Mouse (Mus musculus) heart, postnatal 14 days (tissue): ENCODE measurements at regions not wholly inside any gene's neighbourhood (a gene's known extent, or its start where the extent isn't known, plus 50 kb on each side); places are given as distances from the start of the nearest gene placed in this dataset.
A peak's percentile ranks its signal among the peaks of the same experiment; 100 is the strongest.

Experiments
- DNase-seq, 2 experiments: peaks; one replicate each; pipeline ENCODE4 v3.0.0; 2021 to 2022
- intact Hi-C: fragments of 180-260 bp; cut with DNase I; formaldehyde crosslinking; loops from one replicate; pipeline ENCODE4 v1.15.1; 2025

GRCm38 (mm10) chr3:10697698-10698452, 362.4 kb upstream of the Gm38303 start:
- DNase-seq: no peak
- intact Hi-C loops: no loop called here

- no peak for DNase-seq
- intact Hi-C loops: no loop called here
These were observed 350.0 kb upstream of the Gm38303 start for GRCm38 (mm10) chr3:10685501-10685951.

GRCm38 (mm10) chr3:10684885-10685500, 349.5 kb upstream of the Gm38303 start:
- intact Hi-C loops: no loop called here
- DNase-seq: peak; percentile 4 to 33

GRCm38 (mm10) chr3:10681938-10682337, 346.5 kb upstream of the Gm38303 start:
- intact Hi-C loops: no loop called here

GRCm38 (mm10) chr3:10647975-10648511, 312.6 kb upstream of the Gm38303 start:
- DNase-seq: no peak
- intact Hi-C loops: no loop called here

More at GRCm38 (mm10) chr3:10681938-10682337, 346.5 kb upstream of the Gm38303 start:
- DNase-seq: no peak
